Comparison of ENCODE assay signal across 8 mouse cellular contexts in genomic region chr11:120011761-120012560, GRCm38 (mm10). TPM values are rescaled to one million over a fixed set of nuclear protein-coding genes. Genes with fewer than 3 reads are reported as not detected.
A peak's percentile ranks its signal among the peaks of the same experiment; 100 is the strongest.
DNase-seq lines count a peak whose midpoint lies in the region; ATAC-seq lines count a peak whose summit lies in the region.

No protein-coding gene starts in this region.

- H3K4me3 ChIP-seq in intestine, embryonic 15.5 days (replicated peaks), result no peak overlapping the region
- no peak overlapping the region for H3K4me3 ChIP-seq in neural tube, embryonic 14.5 days (ENCODE audit: low read depth, low read length)

- no peak overlapping the region for H3K27ac ChIP-seq in intestine, embryonic 15.5 days
- no peak overlapping the region for H3K27ac ChIP-seq in neural tube, embryonic 14.5 days (ENCODE audit: low read depth, low read length)

- no peak for ATAC-seq in cerebellum, adult (ENCODE audit: insufficient number of reproducible peaks, low FRiP score, low TSS enrichment)
- ATAC-seq in intestine, embryonic 15.5 days, result no peak
- ATAC-seq in neural tube, embryonic 14.5 days (ENCODE audit: low read depth), result peak; percentile 39; the same call in 1 of the 2 replicates
- no peak for ATAC-seq in monocyte, adult 5-6 weeks (replicated peaks; ENCODE audit: insufficient number of reproducible peaks, low FRiP score, low TSS enrichment, poor library complexity, severe bottlenecking)

- peaks cover 7% of the 10 kb centered on the region; the same call in 1 of the 2 replicates for H3K4me1 ChIP-seq in intestine, embryonic 15.5 days (replicated peaks)
- peaks cover 8% of the 10 kb centered on the region for H3K4me1 ChIP-seq in neural tube, embryonic 14.5 days (ENCODE audit: control insufficient read depth, insufficient read depth, low read length)

- peak; percentile 43 to 60 for DNase-seq in cerebellum, adult 18-20 months
- peak; percentile 65 for DNase-seq in right cerebral cortex, postnatal 14 days
- no peak for DNase-seq in right cerebral cortex, postnatal 36 days (ENCODE audit: low spot score in 2 of 2)
- DNase-seq in urinary bladder, adult 2 months (ENCODE audit: low spot score), result no peak

- no peak overlapping the region for H3K9ac ChIP-seq in intestine, embryonic 15.5 days
- H3K9ac ChIP-seq in neural tube, embryonic 14.5 days (replicated peaks; ENCODE audit: low read depth, low read length), result no peak overlapping the region

- WGBS in intestine, embryonic 15.5 days, result 49% methylated on average over 43 of the region's 43 CpGs
- WGBS in neural tube, embryonic 14.5 days, result 45% methylated on average over 43 of the region's 43 CpGs

- H3K4me2 ChIP-seq in intestine, embryonic 15.5 days (replicated peaks), result peak overlapping the region; percentile 4; the same call in 1 of the 2 replicates
- H3K4me2 ChIP-seq in neural tube, embryonic 14.5 days (ENCODE audit: low read depth, low read length), result peak overlapping the region; percentile 16; the same call in 1 of the 2 replicates

- H3K27me3 ChIP-seq in intestine, embryonic 15.5 days (replicated peaks), result peaks cover 14% of the 10 kb centered on the region
- no peaks in the 10 kb centered on the region for H3K27me3 ChIP-seq in neural tube, embryonic 14.5 days (ENCODE audit: control insufficient read depth, insufficient read depth, low read length)

- no peaks in the 10 kb centered on the region for H3K9me3 ChIP-seq in intestine, embryonic 15.5 days
- no peaks in the 10 kb centered on the region for H3K9me3 ChIP-seq in neural tube, embryonic 14.5 days (ENCODE audit: control insufficient read depth, low read length)

- no peaks in the 10 kb centered on the region for H3K36me3 ChIP-seq in intestine, embryonic 15.5 days
- peaks cover 28% of the 10 kb centered on the region for H3K36me3 ChIP-seq in neural tube, embryonic 14.5 days (ENCODE audit: control insufficient read depth, insufficient read depth, low read length)

RNA-seq across cellular contexts. Expression of gene Aatk, which starts 35.0 kb away (rescaled TPM):
- 3.1 and 3.4 TPM in 2 replicates for polyA plus RNA-seq in intestine, embryonic 15.5 days (2015; fragmentation: Nextera tagmentation; extraction: Ambion mirVana)
- 32.2 and 37.7 TPM in 2 replicates for polyA plus RNA-seq in neural tube, embryonic 14.5 days (2014; fragmentation: Nextera tagmentation; extraction: Ambion mirVana)
- total RNA-seq in monocyte, adult 5-6 weeks (2017), result 0.21 to 0.29 TPM (median 0.29 TPM) in 3 replicates
- polyA plus RNA-seq in urinary bladder, adult 2 months (2012; rRNA removed), result 15.2 and 15.3 TPM in 2 replicates

Comparison
In these comparisons a context has a peak if more than half of its experiments do, and no peak if none do; other contexts are left out.
1. DNase-seq: peak in cerebellum, adult 18-20 months (2 of 2) and right cerebral cortex, postnatal 14 days (single experiment); none in right cerebral cortex, postnatal 36 days (0 of 2) and urinary bladder, adult 2 months (single experiment).